Mouse (Mus musculus): ENCODE data around the gene Maml3.

DNA sequence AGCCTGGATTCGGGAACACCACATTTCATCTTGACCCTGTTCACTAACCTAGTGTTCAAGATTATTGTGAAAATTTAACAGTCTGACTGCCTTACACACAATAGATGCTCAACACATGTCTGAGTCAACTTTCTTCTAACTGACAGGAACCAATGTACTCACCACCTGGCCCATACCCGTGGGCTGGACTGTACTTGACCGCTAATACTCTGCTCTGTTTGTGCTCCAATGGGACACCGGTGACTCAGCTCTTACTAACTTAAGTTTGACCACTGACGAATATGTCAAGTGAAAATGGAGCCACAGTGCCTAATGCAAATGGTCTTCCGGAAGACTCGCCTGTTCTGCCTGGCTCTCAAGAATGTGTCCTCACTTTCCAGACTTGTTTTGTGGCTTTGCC lies 44.0 kb downstream of the Maml3 start:
- TF ChIP-seq CTCF (IDR thresholded peaks at IDR 0.05; ENCODE audit: low read depth) = no peak
- no peak for TF ChIP-seq EP300 (IDR thresholded peaks at IDR 0.05; ENCODE audit: low read depth)
